In the genomic region with DNA sequence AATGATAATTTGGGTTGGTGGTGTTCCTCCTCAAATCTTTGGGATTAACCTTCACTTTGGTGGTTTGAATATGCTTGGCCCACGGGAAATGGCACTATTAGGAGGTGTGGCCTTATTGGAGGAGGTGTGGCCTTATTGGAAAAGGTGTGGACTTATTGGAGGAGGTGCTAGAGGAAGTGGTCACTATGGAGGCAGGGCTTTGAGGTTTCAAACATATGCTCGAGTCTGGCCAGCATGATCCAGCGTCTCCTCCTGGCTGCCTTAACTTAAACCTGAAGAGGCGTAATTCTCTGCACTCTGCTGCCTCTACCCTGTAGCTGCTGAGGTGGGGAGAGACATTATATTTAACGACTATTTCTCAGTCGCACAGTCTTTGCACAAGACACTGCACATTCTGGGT, we compare ENCODE assay signal across 38 mouse cellular contexts. TPM values are rescaled to one million over a fixed set of nuclear protein-coding genes. Genes with fewer than 3 reads are reported as not detected.
"Had no signal": no experiment of that assay in that cellular context is flagged by ENCODE, and none has a peak within 500 bp of the region (broad histone marks: within the 10 kb centered on the region; RNA-seq: fewer than 3 reads in every experiment).

No protein-coding gene starts in this region.

- H3K9ac ChIP-seq: heart, embryonic 12.5 days; hindbrain, embryonic 13.5 days; hindbrain, embryonic 15.5 days; limb, embryonic 12.5 days; liver, embryonic 13.5 days; liver, embryonic 15.5 days had no signal

- H3K9me3 ChIP-seq: heart, embryonic 10.5 days; heart, embryonic 12.5 days; hindbrain, embryonic 13.5 days; hindbrain, embryonic 15.5 days; limb, embryonic 10.5 days; limb, embryonic 12.5 days; liver, embryonic 13.5 days; liver, embryonic 15.5 days had no signal

- ATAC-seq: hindbrain, postnatal 0 days; intestine, embryonic 16.5 days had no signal

- H3K4me3 ChIP-seq: gastrocnemius, adult 2 months; heart, embryonic 10.5 days; heart, embryonic 12.5 days; hindbrain, embryonic 13.5 days; hindbrain, embryonic 15.5 days; layer of hippocampus, adult 2 months; limb, embryonic 10.5 days; limb, embryonic 12.5 days; liver, embryonic 13.5 days; liver, embryonic 15.5 days had no signal

- H3K36me3 ChIP-seq: heart, embryonic 10.5 days; heart, embryonic 12.5 days; hindbrain, embryonic 13.5 days; hindbrain, embryonic 15.5 days; limb, embryonic 10.5 days; limb, embryonic 12.5 days; liver, embryonic 13.5 days; liver, embryonic 15.5 days had no signal

- H3K27ac ChIP-seq: gastrocnemius, adult 2 months; heart, embryonic 10.5 days; hindbrain, embryonic 13.5 days; hindbrain, embryonic 15.5 days; hindbrain, postnatal 0 days; layer of hippocampus, adult 2 months; limb, embryonic 10.5 days; limb, embryonic 12.5 days; liver, embryonic 13.5 days; liver, embryonic 15.5 days had no signal

- H3K27me3 ChIP-seq: heart, embryonic 12.5 days; hindbrain, embryonic 15.5 days; liver, embryonic 13.5 days; liver, embryonic 15.5 days had no signal

- H3K4me1 ChIP-seq: liver, embryonic 13.5 days; liver, embryonic 15.5 days had no signal

- DNase-seq: gastrocnemius, adult 2 months; gastrocnemius, postnatal 10 days; gastrocnemius, postnatal 25 days; heart, adult 18-20 months; heart, postnatal 10 days; heart, postnatal 36 days; kidney, adult 11 months; kidney, adult 2 months; kidney, adult 9 months; kidney, postnatal 10 days; kidney, postnatal 25 days; kidney, postnatal 4 days; liver; liver, embryonic 13.5 days had no signal

- H3K4me2 ChIP-seq: heart, embryonic 12.5 days; hindbrain, embryonic 13.5 days; hindbrain, embryonic 15.5 days; limb, embryonic 12.5 days; liver, embryonic 11.5 days; liver, embryonic 13.5 days; liver, embryonic 15.5 days had no signal

RNA-seq across cellular contexts. Expression of a gene that starts 11.6 kb away (rescaled TPM):
- total RNA-seq: gastrocnemius, adult 2 months; gastrocnemius, postnatal 10 days; gastrocnemius, postnatal 25 days; gastrocnemius, postnatal 4 days; heart, adult 18-20 months; heart, adult 8-10 months; heart, postnatal 10 days; heart, postnatal 36 days; hematopoietic stem cell, adult 5-6 weeks; hindbrain, postnatal 0 days; layer of hippocampus, adult 2 months; layer of hippocampus, postnatal 10 days; layer of hippocampus, postnatal 25 days; left cerebral cortex, adult 8-10 months; left cerebral cortex, postnatal 10 days; left cerebral cortex, postnatal 36 days had no signal
- polyA plus RNA-seq: heart, embryonic 10.5 days; heart, embryonic 12.5 days; heart, embryonic 14.5 days; hindbrain, embryonic 11.5 days; hindbrain, embryonic 13.5 days; hindbrain, embryonic 15.5 days; hindbrain, postnatal 0 days; intestine, embryonic 14.5 days; intestine, embryonic 16.5 days; kidney, embryonic 16.5 days; limb, embryonic 10.5 days; limb, embryonic 12.5 days; limb, embryonic 14.5 days; liver, embryonic 11.5 days; liver, embryonic 13.5 days; liver, embryonic 15.5 days had no signal
